Mouse (Mus musculus) gastrocnemius, postnatal 25 days (tissue): ENCODE results near the gene Astn2. TPM values are rescaled to one million over a fixed set of nuclear protein-coding genes. Genes with fewer than 3 reads are reported as not detected.

Source experiments
- DNase-seq: peaks from one replicate; pipeline ENCODE4 v3.0.0; 2022
- long read RNA-seq, 2 experiments: library from polyadenylated mRNA; stranded (forward); transcript quantifications; one replicate each; pipeline ENCODE4 v2.0.0; 2021
- total RNA-seq, 2 experiments: library from RNA; stranded (reverse); gene quantifications; 1 replicate in 1 of 2; 2 replicates in 1 of 2; pipeline ENCODE4 v1.2.3; 2021

Gene Astn2
- total RNA-seq, result under 1 TPM; 0.24 to 0.97 TPM
- long read RNA-seq, experiment 1, partial matches to known transcripts, result 0 of 21 reads
- long read RNA-seq, experiment 1, other reads (novel, unspliced or antisense), result 21 of 21 reads
- long read RNA-seq, experiment 2, partial matches to known transcripts, result 0 of 6 reads
- long read RNA-seq, experiment 2, other reads (novel, unspliced or antisense), result 6 of 6 reads

- no peak for DNase-seq
Measured at GRCm38 (mm10) chr4:66404201-66404711, at the start of gene Astn2. Gene Astn2 (minus strand): TSS chr4:66404611.

DNA sequence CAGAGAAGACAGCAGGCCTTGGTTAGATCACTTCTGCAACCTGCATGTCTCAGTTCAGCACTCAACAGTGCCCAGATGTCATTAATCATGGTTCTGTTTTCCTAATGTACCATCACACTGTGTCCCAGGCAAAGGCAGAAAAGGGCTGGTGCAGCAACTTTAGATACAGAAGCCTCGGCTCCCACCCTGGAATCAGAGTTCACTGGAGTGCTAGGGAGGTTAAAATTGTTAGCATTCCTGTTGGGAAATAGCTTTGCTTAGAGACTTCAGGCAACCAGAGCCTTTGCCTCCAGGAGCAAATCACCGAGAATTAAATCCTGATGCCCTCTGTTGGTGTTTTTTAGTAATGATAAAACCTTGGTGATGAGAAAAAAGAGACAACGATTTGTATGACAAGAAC, 45.7 kb upstream of the Astn2 start:
- no peak for DNase-seq

DNA sequence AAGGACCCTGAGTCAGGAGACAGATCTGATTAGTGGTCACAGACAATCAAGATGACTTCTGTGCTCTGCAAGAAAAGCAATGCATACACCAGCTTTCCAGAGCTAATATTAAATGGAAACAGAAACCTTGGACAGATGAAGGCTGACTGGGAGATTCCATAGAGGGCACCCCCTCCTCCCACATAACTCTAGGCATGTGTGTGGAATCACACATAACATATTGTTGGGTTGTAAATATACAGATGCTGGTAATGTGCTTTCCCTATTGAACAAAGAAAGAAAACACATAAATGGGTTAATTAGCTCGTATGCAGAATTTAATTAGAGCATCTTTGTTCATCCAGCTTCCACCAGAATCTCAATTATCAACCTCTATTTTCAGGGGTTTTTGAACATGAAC, 26.8 kb upstream of the Astn2 start:
- no peak for DNase-seq

GRCm38 (mm10) chr4:66425804-66426203, 21.4 kb upstream of the Astn2 start:
- DNase-seq, result peak; percentile 36

DNA sequence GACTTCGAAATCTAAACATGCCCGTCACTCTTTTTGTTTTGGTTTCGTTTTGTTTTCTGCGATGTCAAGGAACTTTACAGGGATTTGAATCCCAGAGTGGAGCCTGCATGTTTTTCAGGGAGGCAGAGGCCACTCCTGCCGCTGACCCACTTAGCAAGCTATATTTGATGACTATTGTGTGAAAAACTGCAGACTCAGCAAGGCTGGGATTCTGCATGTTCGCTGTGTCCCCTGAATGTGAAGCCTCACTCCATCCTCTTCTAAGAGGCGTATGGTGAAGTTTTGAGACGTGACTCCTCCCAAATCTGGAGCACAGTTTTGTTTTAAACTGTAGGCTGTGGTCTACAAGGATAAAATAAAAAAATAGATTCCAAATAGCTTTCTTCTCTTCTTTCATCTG, 10.4 kb upstream of the Astn2 start:
- no peak for DNase-seq

- DNase-seq, result no peak
Measured at GRCm38 (mm10) chr4:66405086-66405485, 675 bp upstream of the Astn2 start.

DNA sequence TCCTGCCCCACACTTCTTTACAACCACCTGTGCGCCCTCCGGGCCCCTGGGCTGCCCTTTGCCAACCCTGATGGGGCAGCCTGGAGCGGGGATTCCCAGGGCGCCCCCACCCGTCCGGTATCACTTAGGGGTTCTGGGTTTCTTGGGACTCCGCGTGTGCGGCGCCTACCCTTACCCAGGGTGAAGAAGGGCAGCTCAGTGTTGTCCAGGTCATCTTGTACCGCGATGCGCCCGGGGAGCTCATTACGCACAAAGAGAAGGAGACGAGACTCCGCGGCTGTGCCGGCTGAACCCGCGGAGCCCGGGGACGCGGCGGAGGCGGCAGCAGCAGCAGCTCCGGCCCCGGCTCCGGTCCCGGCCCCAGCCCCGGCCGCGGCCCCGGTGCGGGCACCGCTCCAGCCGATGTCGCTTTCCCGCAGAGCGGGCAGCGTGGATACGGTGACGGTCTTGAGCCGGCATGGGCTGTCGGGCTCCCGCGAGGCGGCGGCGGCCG, 657 bp downstream of the Astn2 start:
- DNase-seq, result peak; percentile 6

GRCm38 (mm10) chr4:66403116-66403707, 1.2 kb downstream of the Astn2 start:
- no peak for DNase-seq

- no peak for DNase-seq
Measured at GRCm38 (mm10) chr4:66402611-66403010, 1.8 kb downstream of the Astn2 start.

DNA sequence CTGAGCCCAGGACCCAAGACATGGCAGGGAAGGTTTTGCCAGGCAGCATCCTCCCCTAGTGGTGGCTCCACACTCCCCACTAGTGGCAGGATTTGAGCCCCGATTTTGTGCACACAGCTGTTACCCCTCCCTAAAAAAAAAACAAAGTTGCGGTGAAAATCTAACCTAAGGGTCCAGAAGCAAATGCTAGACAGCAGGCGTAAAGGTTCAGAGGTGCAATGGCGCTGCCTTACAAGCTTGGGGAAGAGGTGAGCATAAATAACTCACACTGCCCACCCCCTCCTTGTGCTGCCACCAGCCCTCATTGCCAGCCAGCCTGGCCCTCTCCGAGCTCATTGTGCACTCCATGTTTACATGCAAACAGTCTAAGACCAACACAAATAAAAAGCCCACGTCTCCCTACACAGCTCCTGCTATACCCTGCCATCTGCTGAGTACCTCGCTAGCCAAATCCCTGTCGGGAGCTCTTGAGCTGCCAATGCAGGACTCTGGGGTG, 3.2 kb downstream of the Astn2 start:
- DNase-seq, result no peak

- DNase-seq, result no peak
Measured at GRCm38 (mm10) chr4:66399066-66399465, 5.3 kb downstream of the Astn2 start.

DNA sequence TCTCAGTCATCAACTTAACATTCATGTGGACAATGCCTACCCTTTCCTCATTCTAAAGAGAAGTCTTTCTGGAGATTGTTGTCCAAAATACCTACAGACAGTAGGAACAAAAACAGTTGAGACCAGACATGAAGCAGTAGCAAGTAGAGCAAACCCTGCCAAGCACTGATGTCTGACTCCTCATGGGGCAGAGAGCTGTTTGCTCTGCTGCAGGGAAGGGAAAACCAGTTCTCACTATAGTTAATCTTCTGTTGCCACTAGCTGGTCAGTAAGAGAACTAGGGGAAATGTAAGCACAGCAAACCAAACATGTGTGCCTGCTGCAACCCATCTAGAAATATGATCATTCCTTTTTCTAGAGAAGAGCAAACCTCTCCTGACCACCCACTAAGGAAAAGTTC, 7.2 kb downstream of the Astn2 start:
- DNase-seq, result no peak

- no peak for DNase-seq
Measured at GRCm38 (mm10) chr4:66393294-66393693, 11.1 kb downstream of the Astn2 start.

- DNase-seq, result no peak
Measured at GRCm38 (mm10) chr4:66390480-66390879, 13.9 kb downstream of the Astn2 start.

GRCm38 (mm10) chr4:66378586-66378985, 25.8 kb downstream of the Astn2 start:
- DNase-seq, result no peak

DNA sequence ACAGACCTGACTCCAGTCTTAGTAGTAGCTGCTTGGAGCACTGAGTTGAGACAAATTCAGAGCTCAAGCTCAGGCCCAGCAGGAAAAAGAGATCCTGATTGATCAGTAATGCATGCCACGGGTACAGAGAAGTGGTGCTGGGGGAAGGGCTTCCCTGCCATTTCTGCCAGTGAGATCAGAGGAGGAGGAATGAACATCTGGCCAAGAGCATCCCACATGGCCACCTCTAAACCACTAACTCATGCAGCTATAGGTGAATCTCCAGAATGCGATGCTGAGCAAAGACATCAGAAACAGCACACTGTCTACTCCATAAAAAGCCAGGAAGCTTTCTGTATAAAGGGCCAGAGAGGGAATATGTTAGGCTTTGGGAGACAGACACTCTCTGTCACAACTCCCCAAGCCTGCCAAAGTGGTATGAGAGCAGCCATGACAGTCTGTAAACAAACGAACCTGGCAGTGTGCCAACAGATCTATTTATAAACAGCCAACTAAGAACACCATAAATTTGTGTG, 33.8 kb downstream of the Astn2 start:
- no peak for DNase-seq

- DNase-seq, result no peak
Measured at GRCm38 (mm10) chr4:66365500-66365899, 38.9 kb downstream of the Astn2 start.

- no peak for DNase-seq
Measured at GRCm38 (mm10) chr4:66344632-66345031, 59.8 kb downstream of the Astn2 start.

GRCm38 (mm10) chr4:66337443-66337842, 67.0 kb downstream of the Astn2 start:
- DNase-seq, result no peak

DNA sequence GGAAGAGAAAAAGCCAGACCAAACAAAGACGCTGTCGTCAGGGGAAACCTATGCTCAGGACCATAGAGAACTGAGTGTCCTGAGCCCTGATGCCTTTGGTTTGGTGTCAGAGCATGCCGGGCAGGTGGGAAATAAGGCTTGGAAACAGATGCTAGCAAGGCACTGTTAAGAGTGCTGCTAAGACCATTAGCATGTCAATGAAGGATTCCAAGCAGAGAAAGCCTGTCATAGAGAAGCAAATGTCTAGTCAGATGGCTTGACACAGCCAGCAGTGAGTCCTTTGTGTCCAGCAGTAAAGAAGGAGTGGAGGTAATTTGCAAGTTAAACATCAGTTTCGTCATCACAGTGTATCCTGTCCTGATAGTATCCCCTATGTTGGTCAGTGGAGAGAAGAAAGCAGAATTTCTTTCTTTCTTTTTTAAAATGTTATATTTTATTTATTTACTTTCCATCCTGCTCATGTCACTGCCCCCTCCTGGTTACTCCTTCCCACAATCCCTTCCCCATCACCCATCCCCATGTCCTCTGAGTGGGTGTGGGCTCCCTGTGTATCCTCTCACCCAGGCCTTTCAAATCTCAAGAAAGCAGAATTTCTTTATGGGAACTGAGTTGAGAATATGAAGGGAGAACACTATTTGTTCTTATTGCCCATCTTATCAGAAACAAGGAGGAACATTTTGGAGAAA, 73.7 kb downstream of the Astn2 start:
- DNase-seq, result no peak

- no peak for DNase-seq
Measured at GRCm38 (mm10) chr4:66321051-66321450, 83.4 kb downstream of the Astn2 start.

DNA sequence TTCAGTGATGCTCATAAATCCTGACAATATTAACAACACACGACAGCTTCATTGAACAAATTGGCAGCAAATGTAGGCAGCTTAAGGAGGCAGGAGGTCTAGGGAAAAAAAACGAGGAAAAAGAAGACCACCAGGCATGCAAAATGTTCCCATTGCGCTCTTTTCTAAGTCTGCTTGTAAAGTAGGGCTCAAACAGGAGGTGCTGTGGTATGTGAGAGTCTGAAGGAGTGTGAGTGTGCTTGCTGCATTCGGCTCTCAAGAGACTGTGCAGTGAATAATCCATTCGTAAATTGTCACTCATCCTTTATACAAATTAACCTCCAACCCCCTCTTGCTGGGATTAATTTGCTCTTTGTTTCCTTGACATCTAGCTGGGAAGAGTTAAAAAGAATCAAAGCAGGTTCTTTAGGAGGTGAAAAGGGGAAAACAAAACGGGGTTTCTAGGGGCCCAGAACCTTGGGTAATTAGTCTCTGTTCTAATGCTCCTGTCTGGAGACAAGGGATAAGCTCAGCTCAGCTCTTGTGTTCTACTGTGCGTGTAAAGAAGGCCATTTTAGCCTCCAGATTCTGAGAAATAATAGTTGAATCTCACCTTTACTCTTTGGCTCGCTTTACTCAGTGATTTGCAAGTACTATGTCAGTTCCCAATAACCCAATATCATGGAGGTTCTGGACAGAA, 89.5 kb downstream of the Astn2 start:
- no peak for DNase-seq
